Mouse (Mus musculus) c-Kit-positive CD71-positive TER-119-negative erythroid progenitor cells, embryonic 14.5 days (primary cell): ENCODE data around the gene Cmtm3.

Experiments used
- DNase-seq: peaks from one replicate; pipeline ENCODE4 v3.0.0-alpha.2; 2013; ENCODE audit warnings: low read depth

The Cmtm3 gene

DNA sequence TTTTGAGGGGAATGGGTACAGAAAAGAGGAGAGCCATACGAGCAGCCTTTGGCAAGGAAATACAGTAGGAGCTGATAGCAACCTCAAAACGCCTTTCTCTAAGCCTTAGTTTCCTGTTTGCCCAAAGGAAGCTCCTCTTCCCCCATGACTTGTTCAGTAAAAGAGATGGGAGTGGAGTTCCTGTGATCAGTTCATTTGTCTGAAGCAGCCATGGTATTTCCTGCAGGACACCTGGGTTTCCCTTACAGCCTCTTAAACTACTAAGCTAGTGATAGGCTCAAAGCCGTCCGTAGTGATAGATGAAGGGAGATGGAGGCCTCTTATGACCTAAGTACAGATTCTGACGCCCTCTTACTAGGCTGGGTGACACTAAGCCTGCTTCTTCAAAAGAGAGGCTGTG is 3.2 kb downstream of the Cmtm3 start:
- no peak for DNase-seq

DNA sequence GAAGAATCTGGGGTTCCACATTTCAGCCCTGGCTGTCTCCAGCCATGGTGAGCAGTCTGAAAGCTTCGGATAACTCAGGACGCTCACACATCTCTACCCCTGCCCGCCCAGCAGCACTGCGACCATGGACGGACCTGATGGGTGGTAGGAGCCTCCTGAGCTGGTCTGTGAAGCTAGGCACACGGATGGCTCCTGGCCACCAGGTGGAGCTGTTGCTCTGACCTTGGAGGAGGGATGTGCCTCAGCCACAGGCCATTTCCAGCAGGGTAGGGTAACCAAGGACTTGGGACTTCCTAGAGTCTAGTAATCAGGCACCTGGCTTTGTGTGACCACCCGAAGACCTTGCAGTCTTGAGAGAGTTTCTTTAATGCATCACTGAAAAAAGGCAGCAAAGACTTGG is 4.7 kb downstream of the Cmtm3 start:
- peak; percentile 74 for DNase-seq

DNA sequence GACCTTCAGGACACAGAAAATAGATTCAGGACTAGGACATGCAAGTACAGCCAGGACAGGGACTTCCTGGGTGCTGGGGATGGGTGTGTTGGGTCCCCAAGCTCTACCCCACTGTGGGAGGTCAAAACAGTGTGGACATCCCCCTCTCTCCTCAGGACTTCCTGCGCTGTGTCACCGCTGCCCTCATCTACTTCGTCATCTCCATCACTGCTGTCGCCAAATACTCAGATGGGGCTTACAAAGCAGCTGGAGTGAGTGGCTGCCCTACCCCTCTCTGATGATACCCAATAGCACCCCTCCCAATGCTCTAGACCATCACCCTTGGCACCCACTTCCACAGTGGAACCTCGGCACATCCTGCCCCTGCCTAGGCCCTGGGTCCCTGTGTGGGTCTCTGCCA is 5.4 kb downstream of the Cmtm3 start:
- DNase-seq = no peak

DNA sequence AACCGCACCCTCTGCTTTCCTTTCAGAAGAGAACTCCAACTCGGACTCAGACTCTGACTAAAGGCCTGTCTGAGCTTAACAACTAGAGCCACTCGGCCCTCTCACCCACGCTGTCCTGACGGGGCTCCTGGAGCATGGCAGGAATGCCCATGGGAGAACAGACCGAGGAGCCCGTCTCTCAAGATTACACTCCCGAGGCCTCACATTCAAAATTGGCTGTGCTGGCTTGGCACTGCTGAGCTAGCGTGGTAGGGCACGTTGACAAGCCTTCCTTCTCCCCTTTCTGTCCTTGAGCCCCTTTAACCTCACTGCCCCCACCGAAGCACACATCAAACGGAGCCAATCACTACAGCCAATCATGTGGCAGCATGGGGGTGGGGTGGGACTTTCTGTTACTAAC is 7.5 kb downstream of the Cmtm3 start:
- DNase-seq = no peak

DNA sequence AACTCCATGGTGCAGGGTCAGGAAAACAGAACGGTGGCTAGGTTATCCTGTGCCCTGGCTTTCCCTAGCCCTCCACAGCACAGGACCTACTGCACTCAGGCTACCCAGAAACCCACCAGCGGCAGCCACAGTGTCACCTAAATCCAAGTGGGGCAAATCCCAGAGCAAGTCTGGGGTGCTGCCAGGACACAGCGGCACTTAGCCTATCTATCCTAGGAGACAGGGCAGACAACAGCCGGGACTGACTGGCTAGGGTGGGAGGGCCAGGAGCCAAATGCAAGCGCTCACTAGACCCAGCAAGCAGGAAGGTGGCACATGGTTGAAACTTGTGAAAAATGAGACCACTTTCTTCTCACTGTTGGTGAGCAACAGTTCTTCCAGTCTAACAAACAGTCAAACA is 9.8 kb downstream of the Cmtm3 start:
- no peak for DNase-seq

DNA sequence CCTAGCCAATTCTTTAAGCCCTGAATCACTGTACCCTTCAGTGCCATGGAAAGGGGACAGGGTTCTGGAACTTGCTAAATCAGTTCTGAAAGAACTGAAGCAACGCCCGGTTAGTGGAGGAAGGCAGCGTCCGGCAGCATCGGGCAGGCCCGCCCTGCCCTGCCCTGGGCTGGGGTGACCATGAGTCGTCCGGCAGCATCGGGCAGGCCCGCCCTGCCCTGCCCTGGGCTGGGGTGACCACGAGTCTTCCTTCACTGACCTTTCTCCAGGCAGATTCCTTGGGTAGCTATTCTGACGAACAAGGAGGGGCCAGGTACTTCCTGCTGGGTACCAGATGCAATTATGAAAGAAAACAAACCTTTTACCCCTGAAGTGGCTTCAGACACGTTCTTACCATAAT is 10.8 kb downstream of the Cmtm3 start:
- no peak for DNase-seq

DNA sequence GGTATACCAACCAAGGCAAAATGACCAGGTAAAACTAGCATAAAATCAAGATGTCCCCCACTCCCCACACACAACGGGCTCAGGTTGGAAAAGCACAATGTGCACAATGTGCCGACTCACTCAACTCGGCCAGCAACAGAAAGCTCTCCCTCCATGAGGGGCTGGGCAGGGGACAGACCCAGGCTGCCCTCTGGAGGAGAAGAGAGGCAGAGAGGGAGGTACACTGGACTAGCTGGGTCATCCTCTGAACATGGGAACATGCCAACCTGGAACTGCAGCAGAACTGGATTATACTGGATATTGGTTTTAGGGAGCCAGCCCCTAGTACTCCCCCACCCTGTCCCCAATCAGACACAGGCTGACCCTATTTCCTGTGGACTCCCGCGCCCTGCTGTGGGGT is 14.0 kb downstream of the Cmtm3 start:
- DNase-seq = no peak

DNA sequence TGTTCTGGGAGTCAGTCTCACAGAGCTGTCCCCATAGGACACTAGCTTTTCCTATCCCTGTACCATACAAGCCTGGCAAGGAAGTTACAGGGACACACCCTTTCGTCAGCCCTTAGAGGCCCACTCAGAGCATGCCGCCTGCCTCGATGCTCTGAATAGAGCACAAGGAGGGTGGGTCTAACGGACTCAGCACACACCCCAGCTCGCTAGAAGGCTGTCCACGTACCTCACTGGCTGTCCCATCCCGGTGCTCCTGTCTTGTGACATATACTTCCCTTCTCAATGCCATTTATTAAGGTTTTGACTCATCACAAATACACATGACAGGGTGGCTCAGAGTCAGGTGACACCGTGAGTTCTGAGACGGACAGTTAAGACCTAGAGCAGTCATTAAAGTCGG is 15.3 kb downstream of the Cmtm3 start:
- no peak for DNase-seq

DNA sequence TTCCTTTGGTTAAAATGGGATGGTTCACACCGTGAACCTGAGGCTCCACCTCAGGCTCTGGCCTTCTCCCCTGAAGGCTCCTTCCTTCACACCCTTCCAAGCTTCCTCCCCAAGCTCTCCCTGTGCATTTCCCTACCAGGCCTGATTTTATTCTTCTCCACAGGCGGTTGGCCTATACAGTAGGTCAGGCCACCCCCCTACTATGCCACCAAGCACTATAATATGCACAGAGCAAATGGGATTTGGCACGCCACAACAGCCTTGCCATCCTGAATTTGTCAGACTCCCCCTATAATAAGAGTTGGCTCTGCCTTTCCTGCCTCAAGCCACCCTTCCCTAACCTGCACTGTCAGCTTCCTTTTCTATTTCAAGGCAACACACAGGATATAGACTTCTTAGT is 19.4 kb downstream of the Cmtm3 start:
- DNase-seq = no peak

DNA sequence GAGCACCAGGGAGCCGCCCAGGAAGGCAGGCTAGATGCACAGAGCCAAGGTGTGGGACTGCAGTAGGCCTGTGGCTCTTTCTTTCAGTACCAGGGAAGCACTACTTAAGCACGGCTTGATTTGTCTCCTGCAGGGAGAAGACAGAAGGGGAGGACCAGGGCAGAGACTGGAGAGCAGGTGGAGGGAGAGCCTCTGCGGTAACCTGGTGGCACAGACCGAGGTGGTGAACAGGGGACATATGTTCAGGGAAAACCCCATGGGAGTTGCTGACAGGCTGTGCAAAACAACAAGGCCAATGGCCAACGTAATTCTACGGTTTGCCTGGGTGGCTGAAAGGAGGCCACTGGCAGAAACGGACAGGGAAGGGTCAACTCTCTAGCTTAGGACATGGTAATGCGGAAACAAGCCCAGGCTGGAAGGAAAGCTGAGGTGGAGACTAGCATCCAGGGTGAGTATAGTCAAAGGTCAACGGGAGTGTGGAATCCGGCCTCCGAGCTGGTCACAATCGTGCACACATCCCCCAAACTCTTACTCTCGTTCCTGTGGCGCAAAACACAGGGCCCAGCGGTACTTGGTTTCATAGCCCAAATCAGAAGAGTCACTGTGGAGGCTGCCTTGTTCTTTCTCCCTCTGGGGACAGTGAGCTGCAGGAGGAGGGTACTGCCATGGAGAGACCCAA is 20.7 kb downstream of the Cmtm3 start:
- DNase-seq = no peak

DNA sequence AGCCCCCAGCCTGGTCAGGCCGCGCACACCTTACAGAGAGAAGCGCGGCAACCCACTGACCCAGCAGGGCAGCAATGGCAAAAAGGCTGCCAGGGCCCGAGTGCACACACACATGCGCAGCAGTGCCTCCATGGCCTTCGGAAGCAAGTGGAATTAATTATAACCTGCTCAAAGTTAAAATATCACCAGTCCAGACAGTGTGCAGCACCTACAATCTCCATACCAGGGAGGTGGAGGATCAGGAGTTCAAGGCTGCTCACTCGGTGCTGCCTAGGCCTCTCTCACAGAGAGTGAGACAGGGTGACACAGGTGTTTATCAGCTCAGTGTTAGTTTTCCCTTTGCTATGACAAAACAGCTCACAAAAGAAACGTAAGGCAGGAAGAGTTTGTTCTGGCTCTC is 26.5 kb downstream of the Cmtm3 start:
- no peak for DNase-seq

DNA sequence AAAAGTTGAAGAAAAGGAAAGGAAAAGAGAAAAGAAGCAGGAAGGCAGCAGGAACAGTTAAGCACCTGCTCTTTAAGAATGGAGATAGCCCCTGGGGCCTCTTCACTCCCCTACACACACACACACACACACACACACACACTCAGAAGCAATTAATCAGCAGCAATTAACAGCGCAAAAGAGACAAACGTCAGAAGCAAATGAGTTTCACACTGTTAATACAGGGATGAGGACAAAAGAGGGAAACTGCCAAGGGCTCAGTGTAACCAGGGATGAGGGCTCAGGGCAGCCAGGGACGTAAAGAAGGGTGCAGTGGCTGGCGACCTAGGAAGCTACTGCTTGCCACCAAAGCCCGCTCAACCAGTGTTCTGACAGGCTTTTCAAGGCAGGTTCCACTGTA is 28.2 kb downstream of the Cmtm3 start:
- DNase-seq = no peak

DNA sequence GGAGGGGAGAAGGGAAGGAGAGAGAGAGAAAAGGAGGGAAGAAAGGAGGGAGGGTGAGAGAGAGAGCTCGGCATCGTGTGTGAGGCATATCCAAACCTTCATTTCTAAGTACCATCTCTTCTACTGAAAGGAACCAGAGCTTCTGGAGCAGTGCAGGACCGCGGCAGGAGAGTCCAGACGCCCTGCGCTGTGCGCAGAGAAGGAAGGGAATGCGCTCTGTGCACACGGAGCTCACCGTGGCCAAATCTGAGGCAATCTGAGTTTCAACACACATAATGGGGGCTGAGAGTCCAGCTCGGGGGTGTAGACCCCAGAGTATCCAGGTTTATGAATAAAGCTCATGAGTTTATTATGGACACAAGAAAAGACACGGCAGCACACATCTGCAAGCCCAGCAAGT is 30.4 kb downstream of the Cmtm3 start:
- DNase-seq = no peak

DNA sequence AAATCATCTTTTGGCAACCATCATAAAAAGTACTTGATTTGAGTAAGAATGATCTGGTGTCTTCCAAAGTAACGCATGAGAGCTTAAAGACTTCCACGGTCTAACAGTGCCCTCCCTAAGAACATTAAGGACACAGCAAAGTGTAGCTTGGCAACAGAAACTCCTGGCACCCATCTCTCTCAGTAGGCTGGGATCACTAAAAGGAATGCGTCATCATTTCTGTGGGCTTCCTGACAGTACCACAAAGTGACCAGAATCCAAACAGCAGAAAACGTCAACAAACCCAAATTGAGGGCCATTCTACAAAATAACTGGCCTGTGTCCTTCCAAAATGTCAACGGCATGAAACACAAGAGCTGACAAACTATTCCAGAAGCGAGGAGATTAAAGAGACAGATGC is 30.9 kb downstream of the Cmtm3 start:
- DNase-seq = no peak

DNA sequence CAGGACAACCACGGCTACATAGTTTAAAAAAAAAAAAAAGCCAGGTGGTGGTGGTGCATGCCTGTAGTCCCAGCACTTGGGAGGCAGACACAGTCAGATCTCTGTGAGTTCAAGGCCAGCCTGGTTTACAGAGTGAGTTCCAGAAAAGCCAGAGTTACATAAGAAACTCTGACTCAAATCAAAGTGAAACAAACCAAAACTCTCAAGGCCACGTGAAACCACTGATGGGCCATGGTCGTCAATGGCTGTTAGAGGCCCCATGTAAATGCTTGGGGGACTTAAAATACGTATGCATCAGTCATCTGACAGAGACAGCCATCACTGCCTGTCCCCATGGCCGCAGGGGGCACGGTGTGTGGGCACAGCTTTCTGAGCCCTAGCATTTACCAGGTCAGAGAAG is 31.9 kb downstream of the Cmtm3 start:
- DNase-seq = no peak

DNA sequence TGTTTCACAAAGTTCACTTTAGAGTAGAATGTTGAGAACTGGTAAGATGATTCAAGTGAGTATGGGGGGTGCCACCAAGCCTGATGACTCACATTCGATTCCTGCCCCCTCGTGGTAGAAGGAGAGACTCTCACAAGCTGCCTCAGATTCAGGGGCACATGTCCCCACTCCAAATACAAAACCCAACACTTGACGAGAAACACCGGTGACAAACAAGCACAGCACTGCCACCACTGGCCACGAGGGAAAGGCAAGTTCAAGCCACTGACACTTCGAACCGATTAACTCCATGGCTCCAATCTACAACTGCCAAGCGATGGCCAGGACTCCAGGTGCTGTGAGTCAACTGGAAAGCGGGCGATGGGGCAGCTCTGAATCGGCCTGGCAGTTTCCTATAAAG is 34.6 kb downstream of the Cmtm3 start:
- no peak for DNase-seq

DNA sequence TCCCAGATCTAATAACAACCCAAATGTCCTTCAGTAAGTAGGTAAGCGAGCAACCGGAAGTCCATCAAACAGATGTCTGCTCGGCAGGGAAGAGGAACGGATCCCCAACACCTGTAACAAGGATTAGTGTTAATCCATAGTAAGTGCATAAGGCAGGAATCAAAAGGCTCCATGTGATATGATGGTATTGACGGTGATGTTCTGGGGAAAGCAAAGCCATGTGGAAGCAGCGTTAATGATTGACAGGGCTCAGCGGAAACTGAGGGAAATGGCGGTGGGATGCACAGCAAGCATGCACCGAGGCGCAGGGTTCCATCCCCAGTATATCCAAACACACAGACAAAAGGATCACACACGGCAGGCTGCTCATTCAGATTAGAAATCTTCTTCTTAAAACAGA is 35.1 kb downstream of the Cmtm3 start:
- no peak for DNase-seq

DNA sequence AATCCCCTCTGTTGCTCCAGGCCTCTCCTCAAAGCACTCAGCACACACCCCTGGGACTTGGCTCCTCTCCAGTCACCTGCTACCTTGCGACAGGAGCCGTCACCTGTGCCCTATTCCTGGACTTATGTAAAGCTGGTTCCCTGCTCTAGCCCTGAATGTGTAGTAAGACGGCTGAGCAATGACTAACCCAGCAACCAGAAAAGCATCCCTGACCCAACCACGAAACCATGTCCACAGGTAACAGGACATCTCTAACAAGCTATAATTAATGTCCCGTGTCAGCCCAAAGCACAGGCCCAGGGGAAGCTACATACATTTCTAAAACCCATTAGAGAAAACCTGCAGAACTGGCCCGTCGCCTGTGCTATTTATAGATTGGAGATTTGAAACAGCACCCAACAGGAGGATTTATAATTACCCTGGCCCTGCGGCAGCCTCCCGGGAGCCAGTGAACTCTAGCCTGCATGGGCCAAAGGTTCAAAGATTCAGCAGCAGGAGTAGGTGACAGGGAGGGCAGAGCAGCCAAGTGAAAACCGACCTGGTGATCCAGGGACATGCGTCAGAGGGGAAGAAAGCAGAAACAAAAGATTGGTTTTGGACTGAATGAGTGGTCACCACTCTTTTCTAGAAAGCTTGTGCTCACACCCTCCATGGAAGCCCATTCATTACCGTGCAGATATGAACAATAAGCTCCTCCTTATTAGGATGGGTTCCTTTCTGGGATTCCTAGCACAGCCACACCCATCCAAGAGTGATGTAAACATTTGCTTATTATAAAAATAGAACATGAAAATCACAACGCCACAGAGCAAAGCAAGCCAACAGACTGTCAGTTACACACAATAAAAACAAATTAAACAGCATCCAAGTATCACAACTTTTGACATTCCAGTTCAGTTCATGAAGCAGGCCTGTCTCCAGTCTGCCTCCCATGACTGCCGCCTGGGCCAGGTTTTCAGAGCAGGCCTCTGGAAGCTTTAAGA is 35.9 kb downstream of the Cmtm3 start:
- DNase-seq = no peak

DNA sequence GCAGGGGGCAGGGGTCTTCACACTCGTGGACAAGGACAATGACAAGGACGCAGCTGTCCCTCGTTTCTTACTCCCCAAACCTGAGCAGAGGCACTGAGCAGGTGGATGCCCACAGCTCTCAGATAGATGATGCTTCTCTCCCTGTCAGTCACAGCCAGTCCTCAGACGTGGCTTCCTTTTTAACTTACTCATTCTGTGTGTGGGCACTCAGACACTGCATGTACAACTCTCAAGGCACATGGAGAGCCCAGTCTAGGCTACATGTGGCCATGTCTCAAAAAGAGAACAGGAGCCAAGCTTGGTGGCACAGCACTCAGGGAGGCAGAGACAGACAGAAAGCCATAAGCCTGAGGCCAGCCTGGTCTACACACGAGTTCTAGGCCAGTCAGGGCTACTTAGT is 36.7 kb downstream of the Cmtm3 start:
- no peak for DNase-seq

DNA sequence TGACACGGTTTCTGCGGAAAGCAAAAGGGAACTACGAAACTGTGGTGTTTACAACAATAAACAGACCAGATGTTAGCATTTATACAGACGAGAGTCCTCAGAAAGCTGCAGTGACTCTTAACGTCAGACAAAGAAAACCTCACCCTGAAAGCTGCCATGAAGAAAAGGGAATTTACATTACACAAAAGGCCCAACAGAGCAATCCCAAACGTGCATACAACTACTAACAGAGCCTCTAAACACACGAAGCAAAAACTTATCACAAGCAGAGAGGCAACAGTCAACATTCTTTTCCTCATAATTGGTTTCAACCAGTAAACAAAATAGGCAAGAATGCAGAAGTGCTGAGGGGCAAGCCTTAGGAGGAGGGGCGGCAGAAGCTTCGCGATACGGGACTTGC is 37.5 kb downstream of the Cmtm3 start:
- no peak for DNase-seq

DNA sequence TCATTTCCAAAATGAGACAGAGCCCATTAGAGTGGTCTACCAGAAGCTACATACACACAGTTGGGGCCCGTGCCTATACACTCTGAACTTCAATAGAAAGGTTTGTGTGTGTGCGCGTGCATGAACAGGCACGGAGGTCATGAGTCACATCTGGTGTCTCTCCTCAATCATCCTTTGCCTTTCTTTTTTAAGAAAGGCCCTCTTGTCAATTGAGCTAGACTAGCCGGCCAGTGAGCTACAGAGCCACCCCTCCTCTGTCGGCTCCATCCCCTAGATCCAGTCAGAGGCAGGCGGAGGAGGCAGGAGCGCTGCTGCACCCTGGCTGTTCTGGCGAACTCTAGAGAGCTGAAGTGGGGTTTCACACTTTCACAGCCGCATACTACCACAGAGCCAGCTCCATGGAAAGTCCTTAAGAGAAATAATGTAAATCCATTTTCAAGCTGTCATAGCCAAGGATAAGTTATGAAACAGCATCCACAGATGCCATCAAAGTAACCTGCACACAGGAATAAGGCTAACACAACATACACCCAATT is 40.2 kb downstream of the Cmtm3 start:
- no peak for DNase-seq

DNA sequence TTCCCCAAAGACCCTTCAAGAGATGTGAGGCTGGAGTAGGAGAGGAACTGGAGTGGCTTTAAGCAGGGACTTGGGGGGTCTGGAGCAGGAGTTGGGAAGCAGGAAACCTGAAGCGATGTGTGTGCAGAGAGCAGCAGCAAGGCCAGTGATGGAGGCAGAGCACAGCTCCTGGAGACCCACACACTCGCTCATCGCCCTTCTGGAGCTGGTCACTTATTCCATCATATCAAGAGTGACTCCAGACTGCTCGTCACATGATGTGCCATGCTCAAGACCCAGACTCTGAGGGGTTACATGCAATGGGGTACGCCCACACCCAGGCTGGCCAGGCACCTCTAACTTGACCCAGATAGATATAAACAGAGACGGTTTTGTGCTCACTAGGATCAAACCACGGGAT is 41.1 kb downstream of the Cmtm3 start:
- no peak for DNase-seq

DNA sequence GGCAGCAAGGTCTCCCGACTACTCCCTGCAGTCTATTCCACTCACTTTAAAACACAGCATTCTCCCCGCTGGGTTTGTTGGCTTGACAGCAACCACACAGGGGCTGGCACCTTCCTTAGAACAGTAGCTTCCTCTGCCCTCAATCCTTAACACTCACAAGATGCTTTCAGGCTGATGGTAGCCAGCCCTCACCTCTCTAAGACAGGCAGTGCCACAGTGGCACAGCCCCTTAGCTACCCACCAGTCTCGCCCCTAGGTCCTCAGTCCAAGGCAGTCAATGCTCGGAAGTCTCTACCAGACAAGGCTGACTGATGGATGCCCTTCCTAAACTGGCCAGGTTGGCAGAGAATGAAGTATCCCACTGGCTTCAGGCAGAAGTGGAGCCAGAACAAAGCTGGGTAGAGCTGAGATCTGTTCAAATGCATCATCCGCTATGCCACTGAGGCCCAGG is 41.8 kb downstream of the Cmtm3 start:
- no peak for DNase-seq
